Comparison of ENCODE assay signal across 24 mouse cellular contexts in genomic region chr4:58511554-58511953, GRCm38 (mm10). TPM values are rescaled to one million over a fixed set of nuclear protein-coding genes. Genes with fewer than 3 reads are reported as not detected.
DNase-seq lines count a peak whose midpoint lies in the region; ATAC-seq and TF ChIP-seq lines count a peak whose summit lies in the region.
"Had no signal": no experiment of that assay in that cellular context is flagged by ENCODE, and none has a peak within 500 bp of the region (broad histone marks: within the 10 kb centered on the region; RNA-seq: fewer than 3 reads in every experiment).

No protein-coding gene starts in this region.

- no peak overlapping the region for H3K4me2 ChIP-seq in intestine, embryonic 14.5 days (ENCODE audit: low read length)
- H3K4me2 ChIP-seq in intestine, postnatal 0 days (replicated peaks; ENCODE audit: low read depth): no peak overlapping the region
- H3K4me2 ChIP-seq in liver, postnatal 0 days (ENCODE audit: low read depth, low read length): no peak overlapping the region
- no peak overlapping the region for H3K4me2 ChIP-seq in stomach, postnatal 0 days (replicated peaks; ENCODE audit: low read depth)
- no peak overlapping the region for H3K4me2 ChIP-seq in hindbrain, embryonic 14.5 days (replicated peaks)
- H3K4me2 ChIP-seq: embryonic facial prominence, embryonic 13.5 days; embryonic facial prominence, embryonic 15.5 days; forebrain, embryonic 12.5 days had no signal

- H3K27me3 ChIP-seq in intestine, embryonic 14.5 days (replicated peaks; ENCODE audit: control insufficient read depth, insufficient read depth, low read length): no peaks in the 10 kb centered on the region
- no peaks in the 10 kb centered on the region for H3K27me3 ChIP-seq in intestine, postnatal 0 days (replicated peaks; ENCODE audit: control insufficient read depth, insufficient read depth, low read length)
- no peaks in the 10 kb centered on the region for H3K27me3 ChIP-seq in liver, adult 2 months (ENCODE audit: control insufficient read depth, insufficient read depth, low read length)
- H3K27me3 ChIP-seq in liver, postnatal 0 days (ENCODE audit: insufficient read depth, low read length): no peaks in the 10 kb centered on the region
- no peaks in the 10 kb centered on the region for H3K27me3 ChIP-seq in stomach, postnatal 0 days (ENCODE audit: control insufficient read depth, insufficient read depth, low read length)
- H3K27me3 ChIP-seq in hindbrain, embryonic 14.5 days (ENCODE audit: control insufficient read depth, insufficient read depth, low read length): no peaks in the 10 kb centered on the region
- H3K27me3 ChIP-seq: embryonic facial prominence, embryonic 13.5 days; embryonic facial prominence, embryonic 15.5 days; forebrain, embryonic 12.5 days had no signal

- TF ChIP-seq POLR2A in liver, adult 2 months (IDR thresholded peaks at IDR 0.05; ENCODE audit: extremely low read depth, insufficient read depth, low read length): no peak

- no peak overlapping the region for H3K27ac ChIP-seq in intestine, embryonic 14.5 days (ENCODE audit: low read depth)
- H3K27ac ChIP-seq in intestine, postnatal 0 days (ENCODE audit: low read depth, low read length): no peak overlapping the region
- no peak overlapping the region for H3K27ac ChIP-seq in liver, adult 2 months (replicated peaks; ENCODE audit: insufficient read depth, low read depth, low read length)
- H3K27ac ChIP-seq in liver, postnatal 0 days (ENCODE audit: low read depth): no peak overlapping the region
- H3K27ac ChIP-seq in stomach, postnatal 0 days (replicated peaks): no peak overlapping the region
- no peak overlapping the region for H3K27ac ChIP-seq in hindbrain, embryonic 14.5 days
- H3K27ac ChIP-seq: embryonic facial prominence, embryonic 13.5 days; embryonic facial prominence, embryonic 15.5 days; forebrain, embryonic 10.5 days; forebrain, embryonic 12.5 days had no signal

- TF ChIP-seq EP300 in liver, postnatal 0 days (IDR thresholded peaks at IDR 0.05; ENCODE audit: low read depth): no peak
- no peak for TF ChIP-seq EP300 in stomach, postnatal 0 days (optimal IDR thresholded peaks at IDR 0.05)

- DNase-seq in intestine, embryonic 14.5 days (ENCODE audit: low spot score): peak; percentile 21
- DNase-seq in liver, adult 2 months (ENCODE audit: extremely low read depth, low read depth, low spot score): peak; percentile 9
- no peak for DNase-seq in liver, postnatal 0 days
- peak; percentile 31 for DNase-seq in large intestine, adult 2 months (ENCODE audit: low read depth, low spot score)
- peak; percentile 22 for DNase-seq in stomach, postnatal 0 days (ENCODE audit: low spot score)
- no peak for DNase-seq in hindbrain, embryonic 14.5 days (ENCODE audit: low spot score)
- DNase-seq: adrenal gland, adult 2 months; adrenal gland, postnatal 10 days; adrenal gland, postnatal 25 days; cerebellum, adult 11 months; cerebellum, adult 18-20 months; cerebellum, adult 8-10 months; cerebellum, adult 9-11 months; cerebellum, postnatal 14 days; cerebellum, postnatal 36 days; embryo, embryonic 11 days had no signal

- no peak overlapping the region for H3K4me3 ChIP-seq in intestine, embryonic 14.5 days (ENCODE audit: low read depth, low read length)
- no peak overlapping the region for H3K4me3 ChIP-seq in intestine, postnatal 0 days (ENCODE audit: low read depth, low read length)
- H3K4me3 ChIP-seq in liver, adult 2 months (ENCODE audit: insufficient read depth, low read depth, low read length): no peak overlapping the region
- H3K4me3 ChIP-seq in liver, postnatal 0 days (ENCODE audit: low read depth, low read length): no peak overlapping the region
- no peak overlapping the region for H3K4me3 ChIP-seq in stomach, postnatal 0 days (ENCODE audit: low read depth, low read length)
- no peak overlapping the region for H3K4me3 ChIP-seq in hindbrain, embryonic 14.5 days (replicated peaks; ENCODE audit: low read length)
- H3K4me3 ChIP-seq: embryonic facial prominence, embryonic 13.5 days; embryonic facial prominence, embryonic 15.5 days; erythroblast, embryonic 14.5 days; forebrain, embryonic 10.5 days; forebrain, embryonic 12.5 days had no signal

- no peaks in the 10 kb centered on the region for H3K36me3 ChIP-seq in intestine, embryonic 14.5 days (ENCODE audit: control insufficient read depth, insufficient read depth, low read length)
- 0 out of 2 replicates have a peak, but pooled peaks cover 6% of the 10 kb centered on the region for H3K36me3 ChIP-seq in intestine, postnatal 0 days (ENCODE audit: control insufficient read depth, insufficient read depth)
- H3K36me3 ChIP-seq in liver, adult 2 months (ENCODE audit: control insufficient read depth, insufficient read depth, low read length): no peaks in the 10 kb centered on the region
- no peaks in the 10 kb centered on the region for H3K36me3 ChIP-seq in liver, postnatal 0 days (replicated peaks; ENCODE audit: insufficient read depth, low read length)
- no peaks in the 10 kb centered on the region for H3K36me3 ChIP-seq in stomach, postnatal 0 days (ENCODE audit: control insufficient read depth, insufficient read depth, low read length)
- no peaks in the 10 kb centered on the region for H3K36me3 ChIP-seq in hindbrain, embryonic 14.5 days (replicated peaks; ENCODE audit: control insufficient read depth, insufficient read depth)
- H3K36me3 ChIP-seq: embryonic facial prominence, embryonic 15.5 days; forebrain, embryonic 12.5 days had no signal

- H3K9ac ChIP-seq in intestine, embryonic 14.5 days (ENCODE audit: low read length): no peak overlapping the region
- H3K9ac ChIP-seq in intestine, postnatal 0 days (ENCODE audit: low read depth, low read length): no peak overlapping the region
- no peak overlapping the region for H3K9ac ChIP-seq in liver, adult 2 months (ENCODE audit: low read depth, low read length)
- H3K9ac ChIP-seq in liver, postnatal 0 days (replicated peaks): no peak overlapping the region
- H3K9ac ChIP-seq in stomach, postnatal 0 days (ENCODE audit: low read length): no peak overlapping the region
- no peak overlapping the region for H3K9ac ChIP-seq in hindbrain, embryonic 14.5 days
- H3K9ac ChIP-seq: embryonic facial prominence, embryonic 13.5 days; embryonic facial prominence, embryonic 15.5 days; forebrain, embryonic 12.5 days had no signal

- peaks cover 16% of the 10 kb centered on the region for H3K4me1 ChIP-seq in intestine, embryonic 14.5 days (replicated peaks; ENCODE audit: control insufficient read depth, insufficient read depth, low read length)
- H3K4me1 ChIP-seq in intestine, postnatal 0 days (replicated peaks; ENCODE audit: control insufficient read depth, insufficient read depth, low read length): peaks cover 12% of the 10 kb centered on the region; the same call in 1 of the 2 replicates
- H3K4me1 ChIP-seq in liver, adult 2 months (ENCODE audit: control insufficient read depth, insufficient read depth, low read length): no peaks in the 10 kb centered on the region
- H3K4me1 ChIP-seq in liver, postnatal 0 days (ENCODE audit: insufficient read depth): no peaks in the 10 kb centered on the region; the same call in 1 of the 2 replicates
- H3K4me1 ChIP-seq in stomach, postnatal 0 days (replicated peaks; ENCODE audit: control insufficient read depth, insufficient read depth): 0 out of 2 replicates have a peak, but pooled peaks cover 10% of the 10 kb centered on the region
- H3K4me1 ChIP-seq in hindbrain, embryonic 14.5 days (replicated peaks; ENCODE audit: control insufficient read depth, insufficient read depth, low read length): no peaks in the 10 kb centered on the region

- ATAC-seq in intestine, embryonic 14.5 days (replicated peaks; ENCODE audit: low FRiP score, low TSS enrichment, low read depth): no peak
- no peak for ATAC-seq in intestine, postnatal 0 days
- no peak for ATAC-seq in liver, postnatal 0 days
- peak; percentile 80 for ATAC-seq in stomach, postnatal 0 days (ENCODE audit: low FRiP score, low TSS enrichment)
- no peak for ATAC-seq in hindbrain, embryonic 14.5 days (ENCODE audit: low FRiP score)
- ATAC-seq: forebrain, embryonic 14.5 days had no signal

- H3K79me2 ChIP-seq in liver, adult 2 months (ENCODE audit: control insufficient read depth, insufficient read depth, low read length): no peaks in the 10 kb centered on the region

- 31% methylated on average over 3 of the region's 3 CpGs for WGBS in intestine, embryonic 14.5 days
- 29% methylated on average over 3 of the region's 3 CpGs for WGBS in intestine, postnatal 0 days
- 45% methylated on average over 3 of the region's 3 CpGs for WGBS in liver, adult 2 months
- 63% methylated on average over 3 of the region's 3 CpGs for WGBS in liver, postnatal 0 days (ENCODE audit: insufficient replicate concordance)
- WGBS in large intestine, adult 2 months: 23% methylated on average over 3 of the region's 3 CpGs
- WGBS in stomach, postnatal 0 days: 35% methylated on average over 3 of the region's 3 CpGs
- 90% methylated on average over 3 of the region's 3 CpGs for WGBS in hindbrain, embryonic 14.5 days

- H3K9me3 ChIP-seq in intestine, embryonic 14.5 days (ENCODE audit: control insufficient read depth, low read length): no peaks in the 10 kb centered on the region
- H3K9me3 ChIP-seq in intestine, postnatal 0 days (ENCODE audit: control insufficient read depth): no peaks in the 10 kb centered on the region
- no peaks in the 10 kb centered on the region for H3K9me3 ChIP-seq in liver, postnatal 0 days (ENCODE audit: low read length)
- no peaks in the 10 kb centered on the region for H3K9me3 ChIP-seq in stomach, postnatal 0 days (ENCODE audit: control insufficient read depth, low read length)
- H3K9me3 ChIP-seq in hindbrain, embryonic 14.5 days (ENCODE audit: control insufficient read depth, low read length): no peaks in the 10 kb centered on the region
- H3K9me3 ChIP-seq: embryonic facial prominence, embryonic 13.5 days; embryonic facial prominence, embryonic 15.5 days; forebrain, embryonic 10.5 days; forebrain, embryonic 12.5 days had no signal

- no peak for TF ChIP-seq CTCF in intestine, postnatal 0 days (IDR thresholded peaks at IDR 0.05; ENCODE audit: low read depth)
- no peak for TF ChIP-seq CTCF in liver, adult 2 months (IDR thresholded peaks at IDR 0.05; ENCODE audit: low read depth, low read length)
- TF ChIP-seq CTCF in liver, postnatal 0 days (IDR thresholded peaks at IDR 0.05; ENCODE audit: low read depth): no peak
- no peak for TF ChIP-seq CTCF in stomach, postnatal 0 days (IDR thresholded peaks at IDR 0.05; ENCODE audit: low read depth)

RNA-seq across cellular contexts. Expression of gene Lpar1, which starts 42.1 kb away (rescaled TPM):
- 57.0 and 66.2 TPM in 2 replicates for polyA plus RNA-seq in intestine, embryonic 14.5 days (2014; fragmentation: Nextera tagmentation; extraction: Ambion mirVana)
- polyA plus RNA-seq in intestine, postnatal 0 days (2015; fragmentation: Nextera tagmentation; extraction: Ambion mirVana): 64.9 and 70.3 TPM in 2 replicates
- 0.83 and 0.94 TPM in 2 replicates for total RNA-seq in liver, adult 2 months (2014; rRNA removed)
- polyA plus RNA-seq in liver, adult 2 months (2012; rRNA removed): 0.63 and 0.89 TPM in 2 replicates
- 2.4 TPM in 2 replicates for polyA plus RNA-seq in liver, postnatal 0 days (2015; fragmentation: Nextera tagmentation; extraction: Ambion mirVana)
- polyA plus RNA-seq in large intestine, adult 2 months (2012; rRNA removed): 32.8 and 51.6 TPM in 2 replicates
- polyA plus RNA-seq in stomach, postnatal 0 days (2015; fragmentation: Nextera tagmentation; extraction: Ambion mirVana): 36.4 and 37.5 TPM in 2 replicates
- 17.5 and 20.2 TPM in 2 replicates for polyA plus RNA-seq in hindbrain, embryonic 14.5 days (2014; fragmentation: Nextera tagmentation; extraction: Ambion mirVana)
- total RNA-seq: MEL had no signal

Comparison
In these comparisons a context has a peak if more than half of its experiments do, and no peak if none do; other contexts are left out.
1. DNase-seq: peak in intestine, embryonic 14.5 days (single experiment), liver, adult 2 months (single experiment), large intestine, adult 2 months (single experiment) and stomach, postnatal 0 days (single experiment); none in liver, postnatal 0 days (single experiment) and hindbrain, embryonic 14.5 days (single experiment).